Mouse (Mus musculus) mouse trophoblast stem cell (cell line): Measurements from ENCODE around the gene 6030468B19Rik.

Experiments
- in situ Hi-C, 2 experiments: fragments of 300-500 bp; cut with MseI, MboI; formaldehyde crosslinking; loops; 2 replicates in 1 of 2; 3 replicates in 1 of 2; pipeline ENCODE4 v1.15.1; 2025

6030468B19Rik gene

GRCm38 (mm10) chr11:117797511-117798159 is at the start of gene 6030468B19Rik:
Gene 6030468B19Rik, plus strand, starts transcription at chr11:117797660.
- in situ Hi-C loops = no loop called here

DNA sequence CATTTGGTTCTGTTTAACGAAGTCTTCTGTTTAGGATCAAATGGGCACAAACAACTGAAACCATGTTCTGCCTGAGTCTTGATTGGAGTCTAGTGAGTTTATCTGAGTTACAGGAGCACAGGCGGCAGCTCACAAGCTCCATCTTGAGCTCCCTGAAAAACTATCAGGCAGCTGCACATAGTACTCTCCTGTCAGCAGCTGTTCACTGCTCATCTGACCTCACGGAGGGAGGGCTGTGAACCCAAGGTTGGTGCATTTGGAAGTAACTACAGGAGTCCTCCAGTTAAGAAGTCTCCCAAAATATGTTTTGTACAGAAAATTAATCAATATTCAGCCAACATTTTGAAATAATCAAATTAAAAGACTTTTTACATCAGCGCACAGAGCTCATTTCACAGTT is 48.8 kb upstream of the 6030468B19Rik start:
- in situ Hi-C loops = no loop called here

- in situ Hi-C loops = no loop called here
Measured at GRCm38 (mm10) chr11:117749414-117749813, 48.0 kb upstream of the 6030468B19Rik start.

DNA sequence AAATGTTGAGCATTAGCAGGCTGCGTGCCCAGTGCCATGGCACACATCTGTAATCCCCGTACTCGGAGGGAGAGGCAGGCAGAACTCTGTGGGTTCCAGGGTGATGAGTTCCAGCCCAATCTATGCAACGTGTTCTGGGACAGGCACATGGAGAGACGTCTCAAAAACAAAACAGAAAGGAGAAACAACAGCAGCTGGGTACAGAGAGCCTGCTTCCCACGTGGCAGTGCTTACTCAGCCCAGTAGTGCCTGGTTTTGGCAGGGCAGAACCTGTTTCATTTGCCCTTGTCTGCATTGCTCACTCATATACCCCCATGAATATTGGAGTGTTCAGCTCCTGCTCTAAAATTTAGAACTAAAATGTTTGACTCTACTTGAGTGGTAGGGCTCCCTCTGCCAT is 45.9 kb upstream of the 6030468B19Rik start:
- in situ Hi-C loops = no loop called here

DNA sequence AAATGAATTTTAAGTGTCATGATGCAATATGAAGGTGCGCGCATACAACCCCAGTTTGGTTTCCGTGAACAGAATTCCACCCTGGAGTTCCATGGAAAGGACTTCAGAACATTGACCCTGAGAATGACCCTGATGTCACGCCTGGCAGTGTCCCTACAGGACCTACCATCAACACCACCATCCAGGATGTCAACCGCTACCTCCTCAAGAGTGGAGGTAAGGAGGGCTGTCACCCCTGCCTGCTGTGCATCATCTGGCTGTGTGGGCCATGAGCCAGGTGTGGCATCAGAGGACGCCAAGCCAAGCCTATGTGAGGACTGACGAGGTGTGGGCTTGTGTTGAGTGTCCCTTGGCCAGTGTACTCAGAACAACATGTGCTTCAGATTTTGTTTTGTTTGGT is 41.6 kb upstream of the 6030468B19Rik start:
- in situ Hi-C loops = no loop called here

- in situ Hi-C loops = no loop called here
Measured at GRCm38 (mm10) chr11:117759267-117759666, 38.2 kb upstream of the 6030468B19Rik start.

DNA sequence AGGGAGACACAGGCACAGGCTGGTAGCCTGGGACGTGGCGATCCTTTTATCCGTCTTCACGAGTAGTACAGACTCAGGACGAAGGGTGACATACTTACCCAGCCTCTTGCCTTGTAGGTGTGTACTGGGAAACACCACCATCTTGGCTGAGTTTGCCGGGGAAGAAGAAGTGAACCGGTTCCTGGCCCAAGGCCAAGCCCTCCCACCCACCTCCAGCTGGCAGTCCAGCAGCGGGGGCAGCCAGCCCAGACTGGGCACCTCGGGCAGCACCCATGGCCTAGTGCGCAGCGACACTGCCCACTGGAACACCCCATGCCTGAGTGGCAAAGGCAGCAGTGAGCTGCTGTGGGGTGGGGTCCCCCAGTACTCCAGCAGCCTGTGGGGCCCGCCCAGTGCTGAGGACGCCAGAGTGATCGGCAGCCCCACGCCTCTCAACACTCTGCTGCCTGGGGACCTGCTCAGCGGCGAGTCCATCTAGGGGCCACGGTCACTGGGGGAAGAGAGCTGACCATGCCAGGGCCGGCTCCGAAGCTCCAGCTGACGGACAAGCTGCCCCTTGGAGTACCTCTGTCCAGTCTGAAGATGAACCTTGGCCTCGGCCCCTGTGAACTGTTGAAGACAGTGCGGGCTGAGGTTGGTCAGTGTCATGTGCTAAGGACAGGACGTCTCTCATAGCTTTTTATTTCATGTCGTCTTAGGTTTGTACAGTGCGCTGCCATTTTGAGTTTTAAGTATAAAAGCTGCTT is 36.9 kb upstream of the 6030468B19Rik start:
- in situ Hi-C loops = no loop called here

DNA sequence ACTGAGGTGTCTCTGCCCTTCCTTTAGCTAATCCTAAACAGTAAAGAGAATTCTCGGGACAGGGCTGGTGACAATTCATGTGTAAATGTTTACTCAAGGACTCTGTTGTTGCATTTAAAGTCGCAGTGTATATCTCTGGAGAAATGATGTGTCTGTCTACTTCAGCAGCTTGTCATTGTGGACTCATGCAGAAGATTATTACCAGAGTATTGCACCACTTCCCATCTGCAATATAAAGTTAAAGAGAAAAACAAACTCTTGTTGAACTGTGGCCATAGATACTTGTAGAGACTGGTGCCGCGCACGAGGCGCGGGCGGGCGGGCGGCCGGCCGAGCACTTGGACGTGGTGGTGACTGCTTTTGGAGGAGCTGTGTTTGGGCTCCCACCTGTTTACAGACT is 35.7 kb upstream of the 6030468B19Rik start:
- in situ Hi-C loops = no loop called here

- in situ Hi-C loops = no loop called here
Measured at GRCm38 (mm10) chr11:117762246-117762645, 35.2 kb upstream of the 6030468B19Rik start.

DNA sequence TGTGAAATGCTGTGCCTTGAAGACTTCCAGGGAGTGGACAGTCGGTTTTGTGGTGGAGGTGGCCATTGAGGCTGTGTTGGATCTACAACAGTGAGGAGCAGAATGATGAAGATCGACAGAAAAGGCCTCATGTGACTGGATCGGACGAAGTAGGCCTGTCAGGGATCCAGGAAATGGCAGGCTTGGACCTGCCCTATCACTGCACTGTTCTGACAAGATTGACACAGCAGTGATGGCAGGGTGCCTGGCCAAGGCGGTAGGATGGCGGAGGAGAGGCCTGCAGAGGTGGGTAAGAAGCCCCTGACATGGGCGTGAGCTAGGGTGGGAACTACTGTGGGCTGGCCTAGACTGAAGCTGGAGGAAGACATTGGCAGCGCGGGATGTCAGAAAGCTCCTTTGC is 33.1 kb upstream of the 6030468B19Rik start:
- in situ Hi-C loops = no loop called here

DNA sequence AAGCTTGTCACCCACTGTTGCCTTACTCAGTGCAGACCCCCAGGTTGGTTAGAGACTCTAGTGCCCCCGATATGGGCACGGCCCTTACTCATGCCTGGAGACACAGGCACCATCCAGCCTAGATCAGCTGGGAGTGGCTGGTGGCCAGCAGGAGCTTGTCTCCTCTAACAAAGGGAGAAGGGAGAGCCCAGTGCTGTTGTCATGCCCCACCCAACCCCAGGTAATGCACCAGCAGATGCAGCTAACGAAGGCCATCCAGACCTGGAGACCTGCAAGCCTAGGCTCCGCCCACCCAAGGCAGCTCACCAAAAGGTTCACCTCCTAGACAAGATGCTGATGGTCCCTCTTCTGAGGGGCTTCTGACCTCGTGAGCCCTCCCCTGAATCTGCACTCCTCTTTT is 32.1 kb upstream of the 6030468B19Rik start:
- in situ Hi-C loops = no loop called here

DNA sequence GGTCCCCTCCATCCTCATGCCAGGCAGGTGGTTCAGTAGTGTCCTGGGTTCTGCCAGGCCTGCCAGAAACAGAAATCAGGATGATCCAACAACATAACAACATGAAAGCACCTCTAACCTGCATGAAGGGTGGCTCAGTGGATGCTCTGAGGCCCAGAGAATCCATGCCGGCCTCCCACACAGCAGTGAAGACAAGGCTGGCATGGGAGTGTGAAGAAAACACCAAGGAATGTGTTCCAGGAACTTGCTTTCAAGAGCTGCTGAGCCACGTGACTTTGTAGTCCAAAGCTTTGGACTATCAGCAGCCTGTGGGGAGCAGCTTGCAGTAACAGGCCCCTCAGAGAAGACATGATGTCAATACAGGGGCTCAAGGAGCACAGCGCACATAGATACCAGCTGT is 31.2 kb upstream of the 6030468B19Rik start:
- in situ Hi-C loops = no loop called here

GRCm38 (mm10) chr11:117768725-117769682 is 28.5 kb upstream of the 6030468B19Rik start:
- in situ Hi-C loops = no loop called here

DNA sequence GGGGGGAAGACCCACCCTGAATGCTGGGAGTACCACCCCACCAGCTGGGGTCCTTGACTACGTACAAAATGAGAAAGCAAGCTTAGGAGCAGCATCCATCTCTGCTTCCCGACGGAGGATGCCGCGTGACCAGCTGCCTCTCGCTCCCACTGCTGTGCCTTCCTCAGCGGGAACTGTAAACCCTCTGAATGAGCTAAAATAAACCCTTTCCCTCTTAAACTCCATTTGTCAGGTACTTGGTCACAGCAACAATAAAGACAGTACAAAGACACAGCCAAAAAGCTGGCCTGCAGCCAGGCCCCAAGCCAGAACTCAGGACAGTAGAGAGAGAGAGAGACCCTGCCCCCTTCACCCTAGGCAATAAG is 27.8 kb upstream of the 6030468B19Rik start:
- in situ Hi-C loops = no loop called here

GRCm38 (mm10) chr11:117770407-117770806 is 27.1 kb upstream of the 6030468B19Rik start:
- in situ Hi-C loops = no loop called here

DNA sequence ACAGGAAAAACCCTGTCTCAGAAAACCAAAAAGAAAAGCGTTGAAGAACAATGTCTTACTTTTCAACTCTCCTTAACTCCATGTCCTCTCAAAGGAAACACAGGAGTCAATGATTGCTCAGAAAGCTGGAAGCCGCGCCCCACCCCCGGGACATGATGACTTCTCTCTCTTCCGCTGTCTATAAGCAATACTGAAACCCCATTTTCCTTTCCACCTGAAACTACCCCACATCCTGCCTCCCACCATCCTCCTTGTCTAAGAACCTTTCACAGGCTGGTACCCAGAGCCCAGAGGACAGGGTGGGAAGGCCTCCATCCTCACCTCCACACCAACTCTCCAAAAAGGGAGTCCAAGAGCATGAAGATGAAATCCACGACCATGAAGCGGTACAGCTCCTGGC is 25.1 kb upstream of the 6030468B19Rik start:
- in situ Hi-C loops = no loop called here

- in situ Hi-C loops = no loop called here
Measured at GRCm38 (mm10) chr11:117774925-117775324, 22.5 kb upstream of the 6030468B19Rik start.

- in situ Hi-C loops = no loop called here
Measured at GRCm38 (mm10) chr11:117775540-117775939, 21.9 kb upstream of the 6030468B19Rik start.

GRCm38 (mm10) chr11:117776085-117776792 is 21.2 kb upstream of the 6030468B19Rik start:
- in situ Hi-C loops = no loop called here

GRCm38 (mm10) chr11:117777111-117777510 is 20.3 kb upstream of the 6030468B19Rik start:
- in situ Hi-C loops = no loop called here

- in situ Hi-C loops = no loop called here
Measured at GRCm38 (mm10) chr11:117778031-117778430, 19.4 kb upstream of the 6030468B19Rik start.
